Mouse (Mus musculus) kidney, adult 2 months (tissue): ENCODE data around the gene Akap9.
"Not testable (repeated sequence)": the region's sequence is repeated elsewhere in the genome, so short reads cannot be mapped to it uniquely, and the experiment has no call there.

Source experiments
- CTCF ChIP-seq: fragments of 200-500 bp; conservative IDR thresholded peaks from 2 replicates; pipeline ENCODE4 v1.5.1; 2011; ENCODE audit warnings: low read depth, mild to moderate bottlenecking, control low read depth, low read length, moderate library complexity, mixed read lengths; ENCODE audit not compliant: insufficient read depth, insufficient read length
- POLR2A ChIP-seq: fragments of 200-500 bp; IDR thresholded peaks from one replicate; pipeline ENCODE4 v1.6.1; 2011; ENCODE audit warnings: low read depth, low read length, control low read depth

- not testable (repeated sequence) for TF ChIP-seq CTCF, POLR2A
These were observed 33.6 kb upstream of the Akap9 start for GRCm38 (mm10) chr5:3894294-3894619.
